Mouse (Mus musculus): ENCODE measurements at regions not wholly inside any gene's neighbourhood (a gene's known extent, or its start where the extent isn't known, plus 50 kb on each side); places are given as distances from the start of the nearest gene placed in this dataset.

- DNase-seq (ENCODE audit: low spot score) = no peak
- ATAC-seq (ENCODE audit: insufficient read depth, low read depth) = no peak
- H3K9me3 ChIP-seq (replicated peaks; ENCODE audit: control insufficient read depth, low read length) = no peaks in the 10 kb centered on the region
- TF ChIP-seq EP300 (IDR thresholded peaks at IDR 0.05; ENCODE audit: low read depth) (no peak), CTCF (IDR thresholded peaks at IDR 0.05; ENCODE audit: low read depth) (no peak)
- no peaks in the 10 kb centered on the region for H3K4me1 ChIP-seq (ENCODE audit: control insufficient read depth, insufficient read depth)
- H3K36me3 ChIP-seq (replicated peaks; ENCODE audit: control insufficient read depth, insufficient read depth, low read length) = no peaks in the 10 kb centered on the region
- WGBS = 53% methylated on average over 4 of the region's 4 CpGs
- H3K4me2 ChIP-seq (ENCODE audit: low read depth, low read length) = no peak overlapping the region
- no peak overlapping the region for H3K4me3 ChIP-seq (ENCODE audit: low read depth, low read length)
- no peaks in the 10 kb centered on the region for H3K27me3 ChIP-seq (ENCODE audit: control insufficient read depth, insufficient read depth, low read length)
- no peak overlapping the region for H3K27ac ChIP-seq (ENCODE audit: low read depth)
- no peak overlapping the region for H3K9ac ChIP-seq (replicated peaks; ENCODE audit: low read depth, low read length)
Observed at GRCm38 (mm10) chr14:54023552-54023951, 230.4 kb downstream of the Dad1 start.

- H3K9me3 ChIP-seq (replicated peaks; ENCODE audit: control insufficient read depth, low read length) = no peaks in the 10 kb centered on the region
- no peak overlapping the region for H3K4me3 ChIP-seq (ENCODE audit: low read depth, low read length)
- no peaks in the 10 kb centered on the region for H3K36me3 ChIP-seq (replicated peaks; ENCODE audit: control insufficient read depth, insufficient read depth, low read length)
- no peak overlapping the region for H3K27ac ChIP-seq (ENCODE audit: low read depth)
- 83% methylated on average over 6 of the region's 6 CpGs for whole genome bisulfite sequencing
- no peak overlapping the region for H3K9ac ChIP-seq (replicated peaks; ENCODE audit: low read depth, low read length)
- ATAC-seq (ENCODE audit: insufficient read depth, low read depth) (no peak), DNase-seq (ENCODE audit: low spot score) (no peak)
- TF ChIP-seq CTCF (IDR thresholded peaks at IDR 0.05; ENCODE audit: low read depth) (no peak), EP300 (IDR thresholded peaks at IDR 0.05; ENCODE audit: low read depth) (no peak)
- H3K4me2 ChIP-seq (ENCODE audit: low read depth, low read length) = no peak overlapping the region
- H3K27me3 ChIP-seq (ENCODE audit: control insufficient read depth, insufficient read depth, low read length) = no peaks in the 10 kb centered on the region
- H3K4me1 ChIP-seq (ENCODE audit: control insufficient read depth, insufficient read depth) = no peaks in the 10 kb centered on the region
Observed at GRCm38 (mm10) chr14:54021443-54021842, 232.5 kb downstream of the Dad1 start.

- Histone ChIP-seq H3K27me3 (ENCODE audit: control insufficient read depth, insufficient read depth, low read length) (no peaks in the 10 kb centered on the region), H3K27ac (ENCODE audit: low read depth) (no peak overlapping the region), H3K4me3 (ENCODE audit: low read depth, low read length) (no peak overlapping the region), H3K4me1 (ENCODE audit: control insufficient read depth, insufficient read depth) (no peaks in the 10 kb centered on the region), H3K9ac (replicated peaks; ENCODE audit: low read depth, low read length) (no peak overlapping the region), H3K9me3 (replicated peaks; ENCODE audit: control insufficient read depth, low read length) (no peaks in the 10 kb centered on the region), H3K4me2 (ENCODE audit: low read depth, low read length) (no peak overlapping the region), H3K36me3 (replicated peaks; ENCODE audit: control insufficient read depth, insufficient read depth, low read length) (no peaks in the 10 kb centered on the region)
- WGBS = 78% methylated on average over 10 of the region's 10 CpGs
- ATAC-seq (ENCODE audit: insufficient read depth, low read depth) (no peak), DNase-seq (ENCODE audit: low spot score) (no peak)
- TF ChIP-seq CTCF (IDR thresholded peaks at IDR 0.05; ENCODE audit: low read depth) = no peak
- no peak for TF ChIP-seq EP300 (IDR thresholded peaks at IDR 0.05; ENCODE audit: low read depth)
Observed at GRCm38 (mm10) chr14:54014628-54015027, 239.3 kb downstream of the Dad1 start.

GRCm38 (mm10) chr14:54002083-54002482, 251.8 kb downstream of the Dad1 start:
- 60% methylated on average over 1 of the region's 1 CpGs for WGBS
- ATAC-seq (ENCODE audit: insufficient read depth, low read depth) = no peak
- no peak for DNase-seq (ENCODE audit: low spot score)

GRCm38 (mm10) chr14:54000527-54000926, 253.4 kb downstream of the Dad1 start:
- no peaks in the 10 kb centered on the region for H3K9me3 ChIP-seq (replicated peaks; ENCODE audit: control insufficient read depth, low read length)

More at GRCm38 (mm10) chr14:54002083-54002482, 251.8 kb downstream of the Dad1 start:
- Histone ChIP-seq H3K4me2 (ENCODE audit: low read depth, low read length) (no peak overlapping the region), H3K4me3 (ENCODE audit: low read depth, low read length) (no peak overlapping the region), H3K9me3 (replicated peaks; ENCODE audit: control insufficient read depth, low read length) (no peaks in the 10 kb centered on the region), H3K4me1 (ENCODE audit: control insufficient read depth, insufficient read depth) (no peaks in the 10 kb centered on the region), H3K27ac (ENCODE audit: low read depth) (no peak overlapping the region), H3K27me3 (ENCODE audit: control insufficient read depth, insufficient read depth, low read length) (no peaks in the 10 kb centered on the region), H3K9ac (replicated peaks; ENCODE audit: low read depth, low read length) (no peak overlapping the region), H3K36me3 (replicated peaks; ENCODE audit: control insufficient read depth, insufficient read depth, low read length) (no peaks in the 10 kb centered on the region)
- TF ChIP-seq CTCF (IDR thresholded peaks at IDR 0.05; ENCODE audit: low read depth) = no peak
- TF ChIP-seq EP300 (IDR thresholded peaks at IDR 0.05; ENCODE audit: low read depth) = no peak

GRCm38 (mm10) chr14:53993427-53993826, 260.5 kb downstream of the Dad1 start:
- no peaks in the 10 kb centered on the region for H3K4me1 ChIP-seq (ENCODE audit: control insufficient read depth, insufficient read depth)
- DNase-seq (ENCODE audit: low spot score) (no peak), ATAC-seq (ENCODE audit: insufficient read depth, low read depth) (no peak)
- no peak overlapping the region for H3K27ac ChIP-seq (ENCODE audit: low read depth)
- no peak overlapping the region for H3K9ac ChIP-seq (replicated peaks; ENCODE audit: low read depth, low read length)
- no peaks in the 10 kb centered on the region for H3K9me3 ChIP-seq (replicated peaks; ENCODE audit: control insufficient read depth, low read length)
- H3K27me3 ChIP-seq (ENCODE audit: control insufficient read depth, insufficient read depth, low read length) = no peaks in the 10 kb centered on the region
- no peaks in the 10 kb centered on the region for H3K36me3 ChIP-seq (replicated peaks; ENCODE audit: control insufficient read depth, insufficient read depth, low read length)
- WGBS = 40% methylated on average over 2 of the region's 2 CpGs
- H3K4me2 ChIP-seq (ENCODE audit: low read depth, low read length) = no peak overlapping the region
- H3K4me3 ChIP-seq (ENCODE audit: low read depth, low read length) = no peak overlapping the region
- TF ChIP-seq CTCF (IDR thresholded peaks at IDR 0.05; ENCODE audit: low read depth) = no peak

More at GRCm38 (mm10) chr14:54000527-54000926, 253.4 kb downstream of the Dad1 start:
- Histone ChIP-seq H3K4me2 (ENCODE audit: low read depth, low read length) (no peak overlapping the region), H3K4me1 (ENCODE audit: control insufficient read depth, insufficient read depth) (no peaks in the 10 kb centered on the region), H3K9ac (replicated peaks; ENCODE audit: low read depth, low read length) (no peak overlapping the region), H3K4me3 (ENCODE audit: low read depth, low read length) (no peak overlapping the region), H3K27me3 (ENCODE audit: control insufficient read depth, insufficient read depth, low read length) (no peaks in the 10 kb centered on the region), H3K27ac (ENCODE audit: low read depth) (no peak overlapping the region), H3K36me3 (replicated peaks; ENCODE audit: control insufficient read depth, insufficient read depth, low read length) (no peaks in the 10 kb centered on the region)
- DNase-seq (ENCODE audit: low spot score) = no peak
- no peak for ATAC-seq (ENCODE audit: insufficient read depth, low read depth)
- TF ChIP-seq CTCF (IDR thresholded peaks at IDR 0.05; ENCODE audit: low read depth) (no peak), EP300 (IDR thresholded peaks at IDR 0.05; ENCODE audit: low read depth) (no peak)
- WGBS = 73% methylated on average over 5 of the region's 5 CpGs

Data from heart, postnatal 0 days (tissue).